Mouse (Mus musculus): ENCODE results near the gene Nmd3.
A peak's percentile ranks its signal among the peaks of the same experiment; 100 is the strongest.

Nmd3 gene

GRCm38 (mm10) chr3:69721814-69722186 lies at the start of gene Nmd3:
TSS of gene Nmd3 (plus strand) at chr3:69721985.
- peak; percentile 81 for DNase-seq (ENCODE audit: low read depth, low spot score)

GRCm38 (mm10) chr3:69673351-69673750 lies 48.4 kb upstream of the Nmd3 start:
- peak; percentile 63 for DNase-seq (ENCODE audit: low read depth, low spot score)

GRCm38 (mm10) chr3:69674206-69674605 lies 47.6 kb upstream of the Nmd3 start:
- no peak for DNase-seq (ENCODE audit: low read depth, low spot score)

GRCm38 (mm10) chr3:69689791-69690190 lies 32.0 kb upstream of the Nmd3 start:
- no peak for DNase-seq (ENCODE audit: low read depth, low spot score)

GRCm38 (mm10) chr3:69690939-69691338 lies 30.8 kb upstream of the Nmd3 start:
- DNase-seq (ENCODE audit: low read depth, low spot score): no peak

GRCm38 (mm10) chr3:69699851-69700500 lies 21.8 kb upstream of the Nmd3 start:
- no peak for DNase-seq (ENCODE audit: low read depth, low spot score)

- peak; percentile 10 for DNase-seq (ENCODE audit: low read depth, low spot score)
These were observed 19.9 kb upstream of the Nmd3 start for GRCm38 (mm10) chr3:69701905-69702304.

- no peak for DNase-seq (ENCODE audit: low read depth, low spot score)
These were observed 19.4 kb upstream of the Nmd3 start for GRCm38 (mm10) chr3:69702421-69702820.

GRCm38 (mm10) chr3:69709043-69709929 lies 12.5 kb upstream of the Nmd3 start:
- peak; percentile 19 for DNase-seq (ENCODE audit: low read depth, low spot score)

- no peak for DNase-seq (ENCODE audit: low read depth, low spot score)
These were observed 9.7 kb upstream of the Nmd3 start for GRCm38 (mm10) chr3:69711907-69712600.

GRCm38 (mm10) chr3:69717476-69717875 lies 4.3 kb upstream of the Nmd3 start:
- DNase-seq (ENCODE audit: low read depth, low spot score): no peak

GRCm38 (mm10) chr3:69722187-69722867 lies 542 bp downstream of the Nmd3 start:
- peak; percentile 21 for DNase-seq (ENCODE audit: low read depth, low spot score)

- no peak for DNase-seq (ENCODE audit: low read depth, low spot score)
These were observed 1.4 kb downstream of the Nmd3 start for GRCm38 (mm10) chr3:69723161-69723560.

GRCm38 (mm10) chr3:69730930-69731329 lies 9.1 kb downstream of the Nmd3 start:
- no peak for DNase-seq (ENCODE audit: low read depth, low spot score)

GRCm38 (mm10) chr3:69733939-69734338 lies 12.2 kb downstream of the Nmd3 start:
- no peak for DNase-seq (ENCODE audit: low read depth, low spot score)

- no peak for DNase-seq (ENCODE audit: low read depth, low spot score)
These were observed 33.4 kb downstream of the Nmd3 start for GRCm38 (mm10) chr3:69755192-69755591.

- DNase-seq (ENCODE audit: low read depth, low spot score): no peak
These were observed 34.2 kb downstream of the Nmd3 start for GRCm38 (mm10) chr3:69755968-69756367.

- DNase-seq (ENCODE audit: low read depth, low spot score): peak; percentile 58
These were observed 34.7 kb downstream of the Nmd3 start for GRCm38 (mm10) chr3:69756499-69756898.

GRCm38 (mm10) chr3:69757456-69757855 lies 35.7 kb downstream of the Nmd3 start:
- no peak for DNase-seq (ENCODE audit: low read depth, low spot score)

- no peak for DNase-seq (ENCODE audit: low read depth, low spot score)
These were observed 38.3 kb downstream of the Nmd3 start for GRCm38 (mm10) chr3:69760081-69760480.

GRCm38 (mm10) chr3:69761195-69761594 lies 39.4 kb downstream of the Nmd3 start:
- DNase-seq (ENCODE audit: low read depth, low spot score): no peak
